Comparison of ENCODE assay signal across 10 mouse cellular contexts in genomic region chr2:144740577-144740997, GRCm38 (mm10).
DNase-seq lines count a peak whose midpoint lies in the region; ATAC-seq lines count a peak whose summit lies in the region.
"Had no signal": no experiment of that assay in that cellular context is flagged by ENCODE, and none has a peak within 500 bp of the region (broad histone marks: within the 10 kb centered on the region; RNA-seq: fewer than 3 reads in every experiment).

No protein-coding gene starts in this region.

- H3K9ac ChIP-seq in limb, embryonic 12.5 days (replicated peaks): no peak overlapping the region
- H3K9ac ChIP-seq in embryonic facial prominence, embryonic 15.5 days: no peak overlapping the region
- no peak overlapping the region for H3K9ac ChIP-seq in stomach, embryonic 14.5 days (replicated peaks; ENCODE audit: low read depth, low read length)
- H3K9ac ChIP-seq: intestine, embryonic 15.5 days had no signal

- no peak overlapping the region for H3K4me2 ChIP-seq in limb, embryonic 12.5 days
- H3K4me2 ChIP-seq in embryonic facial prominence, embryonic 15.5 days (replicated peaks): no peak overlapping the region
- H3K4me2 ChIP-seq in stomach, embryonic 14.5 days (replicated peaks; ENCODE audit: low read depth, low read length): no peak overlapping the region
- H3K4me2 ChIP-seq: intestine, embryonic 15.5 days had no signal

- DNase-seq in limb, embryonic 10.5 days (ENCODE audit: low spot score): no peak
- peak; percentile 72 for DNase-seq in kidney, postnatal 10 days
- DNase-seq in right cerebral cortex, adult 18-20 months: no peak
- no peak for DNase-seq in spleen, postnatal 36 days (ENCODE audit: low spot score in 2 of 2)
- DNase-seq: midbrain, embryonic 14.5 days; thymus, postnatal 14 days had no signal

- 0 out of 2 replicates have a peak, but pooled peaks have one; percentile 38 for ATAC-seq in limb, embryonic 12.5 days (ENCODE audit: insufficient number of reproducible peaks, insufficient read depth, low FRiP score, low TSS enrichment, low read depth)
- ATAC-seq in embryonic facial prominence, embryonic 15.5 days (ENCODE audit: insufficient number of reproducible peaks, low FRiP score, low TSS enrichment, low read depth): no peak
- no peak for ATAC-seq in stomach, embryonic 14.5 days (ENCODE audit: insufficient number of reproducible peaks, insufficient read depth, low FRiP score, low read depth)
- ATAC-seq: intestine, embryonic 15.5 days had no signal

- H3K36me3 ChIP-seq in limb, embryonic 12.5 days: no peaks in the 10 kb centered on the region
- H3K36me3 ChIP-seq in limb, embryonic 10.5 days: no peaks in the 10 kb centered on the region
- no peaks in the 10 kb centered on the region for H3K36me3 ChIP-seq in embryonic facial prominence, embryonic 15.5 days
- H3K36me3 ChIP-seq in stomach, embryonic 14.5 days (ENCODE audit: control insufficient read depth, insufficient read depth, low read length): no peaks in the 10 kb centered on the region
- H3K36me3 ChIP-seq: intestine, embryonic 15.5 days had no signal

- no peaks in the 10 kb centered on the region for H3K27me3 ChIP-seq in limb, embryonic 12.5 days
- H3K27me3 ChIP-seq in limb, embryonic 10.5 days (ENCODE audit: low read depth, poor library complexity, severe bottlenecking): no peaks in the 10 kb centered on the region
- no peaks in the 10 kb centered on the region for H3K27me3 ChIP-seq in embryonic facial prominence, embryonic 15.5 days
- H3K27me3 ChIP-seq in stomach, embryonic 14.5 days (ENCODE audit: control insufficient read depth, insufficient read depth, low read length): no peaks in the 10 kb centered on the region
- H3K27me3 ChIP-seq: intestine, embryonic 15.5 days had no signal

- H3K4me1 ChIP-seq in limb, embryonic 12.5 days (replicated peaks): peaks cover 32% of the 10 kb centered on the region
- peaks cover 5% of the 10 kb centered on the region; the same call in 1 of the 2 replicates for H3K4me1 ChIP-seq in limb, embryonic 10.5 days
- peaks cover 24% of the 10 kb centered on the region for H3K4me1 ChIP-seq in embryonic facial prominence, embryonic 15.5 days
- 0 out of 2 replicates have a peak, but pooled peaks cover 2% of the 10 kb centered on the region for H3K4me1 ChIP-seq in stomach, embryonic 14.5 days (ENCODE audit: control insufficient read depth, insufficient read depth, low read length)
- H3K4me1 ChIP-seq: intestine, embryonic 15.5 days had no signal

- H3K4me3 ChIP-seq in limb, embryonic 12.5 days (replicated peaks): no peak overlapping the region
- H3K4me3 ChIP-seq in limb, embryonic 10.5 days: no peak overlapping the region
- H3K4me3 ChIP-seq in embryonic facial prominence, embryonic 15.5 days (replicated peaks): no peak overlapping the region
- H3K4me3 ChIP-seq in stomach, embryonic 14.5 days (ENCODE audit: low read depth, low read length): no peak overlapping the region
- H3K4me3 ChIP-seq: intestine, embryonic 15.5 days had no signal

- WGBS in limb, embryonic 12.5 days: 29% methylated on average over 6 of the region's 6 CpGs
- WGBS in limb, embryonic 10.5 days: 92% methylated on average over 6 of the region's 6 CpGs
- 31% methylated on average over 6 of the region's 6 CpGs for WGBS in embryonic facial prominence, embryonic 15.5 days
- 36% methylated on average over 6 of the region's 6 CpGs for WGBS in stomach, embryonic 14.5 days

- peak overlapping the region; percentile 12; the same call in 1 of the 2 replicates for H3K27ac ChIP-seq in limb, embryonic 12.5 days
- no peak overlapping the region for H3K27ac ChIP-seq in limb, embryonic 10.5 days
- H3K27ac ChIP-seq in embryonic facial prominence, embryonic 15.5 days (replicated peaks): peak overlapping the region; percentile 67; the same call in 1 of the 2 replicates
- peak overlapping the region; percentile 0; the same call in 1 of the 2 replicates for H3K27ac ChIP-seq in stomach, embryonic 14.5 days (ENCODE audit: low read length)
- H3K27ac ChIP-seq: intestine, embryonic 15.5 days had no signal

- no peaks in the 10 kb centered on the region for H3K9me3 ChIP-seq in limb, embryonic 12.5 days
- no peaks in the 10 kb centered on the region for H3K9me3 ChIP-seq in limb, embryonic 10.5 days (replicated peaks)
- no peaks in the 10 kb centered on the region for H3K9me3 ChIP-seq in embryonic facial prominence, embryonic 15.5 days (replicated peaks)
- no peaks in the 10 kb centered on the region for H3K9me3 ChIP-seq in stomach, embryonic 14.5 days (ENCODE audit: control insufficient read depth, low read depth, low read length)
- H3K9me3 ChIP-seq: intestine, embryonic 15.5 days had no signal
